Mouse (Mus musculus) erythroid progenitor cell, adult 5-6 weeks (primary cell): ENCODE data around the gene Cdk4. TPM values are rescaled to one million over a fixed set of nuclear protein-coding genes. Genes with fewer than 3 reads are reported as not detected.
"Not testable (repeated sequence)": the region's sequence is repeated elsewhere in the genome, so short reads cannot be mapped to it uniquely, and the experiment has no call there.

ENCODE experiments used
- ATAC-seq: replicated peaks from 2 replicates; pipeline ENCODE4 v1.8.0; 2016; ENCODE audit warnings: moderate number of reproducible peaks, mild to moderate bottlenecking, moderate TSS enrichment, inconsistent platforms; ENCODE audit not compliant: poor library complexity, low FRiP score, severe bottlenecking
- total RNA-seq, 2 experiments: library from RNA; stranded (forward) in 1 of 2; stranded (reverse) in 1 of 2; fragments of 150-400 nt in 1 of 2; fragments of 186-747, 209-891 nt in 1 of 2; gene quantifications; 2 replicates each; pipeline versions ENCODE4 v1.2.3 to v1.2.4; 2015 to 2017; ENCODE audit warnings: low replicate concordance in 2 of 2

The Cdk4 gene
- total RNA-seq, 2 experiments from 2014 or later, result 84.3 to 99.2 TPM

- no peak for ATAC-seq
Measured at GRCm38 (mm10) chr10:127055406-127055805, 7.9 kb upstream of the Cdk4 start.

DNA sequence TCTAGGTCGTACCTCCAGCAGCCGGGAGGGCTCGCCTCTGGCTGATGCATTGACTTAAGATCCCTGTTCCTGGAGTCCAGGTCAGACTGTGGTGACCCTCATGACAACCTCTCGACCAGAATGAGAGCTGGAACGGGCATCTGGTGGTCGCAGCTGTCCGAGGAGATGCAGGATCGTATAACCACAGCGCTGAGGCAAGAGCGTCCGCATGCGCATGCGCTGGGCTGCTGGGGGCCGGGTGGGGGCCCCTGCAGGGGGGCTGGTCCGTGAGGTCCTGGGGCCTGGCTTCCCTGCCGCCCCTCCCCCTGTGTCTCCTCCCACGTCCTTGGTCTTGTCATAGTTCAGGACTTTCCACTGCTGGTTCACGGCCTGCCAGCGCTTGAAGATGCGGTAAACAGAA lies 6.8 kb upstream of the Cdk4 start:
- no peak for ATAC-seq

GRCm38 (mm10) chr10:127058161-127058560 lies 5.2 kb upstream of the Cdk4 start:
- ATAC-seq, result peak; percentile 69

- ATAC-seq, result no peak
Measured at GRCm38 (mm10) chr10:127058708-127059107, 4.6 kb upstream of the Cdk4 start.

GRCm38 (mm10) chr10:127059174-127059967 lies 4.0 kb upstream of the Cdk4 start:
- no peak for ATAC-seq

DNA sequence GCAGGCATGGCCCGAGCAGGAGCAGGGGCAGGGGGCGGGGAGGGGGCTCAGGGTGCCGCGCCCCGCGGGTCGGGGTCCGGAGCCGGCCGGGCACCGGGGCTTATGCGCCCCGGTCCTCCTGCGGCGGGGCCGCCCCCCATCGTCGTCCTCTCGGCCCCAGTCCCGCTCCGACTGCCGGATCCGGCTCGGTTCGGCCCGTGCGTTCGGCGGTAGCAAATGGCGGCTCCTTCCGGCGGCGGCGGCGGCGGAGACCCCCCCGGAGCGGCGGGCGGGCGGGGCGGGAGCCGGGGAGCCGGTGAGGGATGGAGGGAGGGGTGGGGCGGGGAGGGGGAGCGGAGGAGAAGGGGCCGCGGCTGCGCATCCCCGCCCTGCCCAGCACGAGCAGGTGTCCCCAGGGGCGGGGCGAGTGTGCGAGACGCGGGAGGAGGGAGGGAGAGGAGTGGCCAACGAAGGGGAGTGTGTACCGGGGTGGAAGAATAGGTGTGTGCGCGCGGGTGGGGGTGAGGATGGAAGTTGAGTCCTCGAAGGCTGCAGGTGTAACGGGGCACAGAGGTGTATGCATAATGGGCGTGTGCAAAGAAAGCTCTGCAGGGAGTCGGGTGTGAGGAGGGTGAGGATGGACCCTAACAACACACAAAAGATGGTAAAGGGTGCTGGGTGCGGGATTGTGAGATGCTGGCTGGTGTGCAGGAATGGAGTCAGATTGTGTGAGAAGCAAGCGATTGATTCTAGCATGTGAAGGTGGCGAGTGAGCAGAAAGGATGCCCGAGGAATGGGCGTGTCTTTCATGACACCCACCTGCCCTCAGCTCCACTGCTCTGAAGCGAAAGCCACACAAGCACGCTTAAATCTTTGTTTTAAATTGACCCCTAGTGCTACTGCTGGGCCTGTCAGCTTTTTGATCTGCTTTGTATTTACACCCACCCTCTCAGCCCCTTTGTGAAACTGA lies 3.1 kb upstream of the Cdk4 start, which contains the start of gene March9:
March9 (minus strand) TSS at position 217 of the 949 bp plus-strand sequence.
- no peak for ATAC-seq

DNA sequence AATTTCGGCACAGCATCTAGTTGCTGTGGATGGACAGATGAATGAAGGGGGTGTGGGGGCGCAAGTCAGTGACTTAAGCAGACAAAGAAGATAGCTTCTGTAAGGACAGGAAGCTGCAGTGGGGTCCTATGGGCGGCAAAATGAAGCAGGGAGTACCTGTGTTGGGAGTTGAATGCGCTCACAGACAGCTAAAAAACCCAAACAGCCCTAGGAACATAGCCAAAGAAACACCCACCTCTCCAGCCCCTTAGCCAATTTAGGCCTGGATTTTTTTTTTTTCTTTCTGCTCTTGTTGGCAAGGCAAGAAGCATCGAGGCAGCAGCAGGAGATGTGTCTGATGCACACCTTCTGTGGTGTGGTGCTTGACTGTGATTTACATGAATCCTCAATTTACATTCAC lies 2.2 kb upstream of the Cdk4 start:
- no peak for ATAC-seq

DNA sequence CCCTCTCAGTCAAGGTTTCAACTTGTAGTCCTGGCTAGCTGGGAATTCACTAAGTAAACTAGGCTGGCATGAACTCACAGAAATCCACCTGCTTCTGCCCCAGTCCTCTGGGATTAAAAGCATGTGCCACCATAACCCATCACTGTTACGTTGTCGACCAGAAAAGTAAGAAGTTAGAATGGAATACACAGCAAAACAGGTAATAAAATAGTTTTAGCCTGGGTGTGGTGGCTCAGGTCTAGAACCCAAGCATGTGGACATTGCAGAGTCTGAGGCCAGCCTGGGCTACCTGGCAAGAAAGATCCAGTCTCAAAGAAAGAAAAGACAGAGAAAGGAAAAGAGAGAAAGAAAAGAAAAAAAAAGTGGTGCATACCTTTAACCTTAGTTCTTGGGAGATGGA lies 1.8 kb upstream of the Cdk4 start:
- no peak for ATAC-seq

DNA sequence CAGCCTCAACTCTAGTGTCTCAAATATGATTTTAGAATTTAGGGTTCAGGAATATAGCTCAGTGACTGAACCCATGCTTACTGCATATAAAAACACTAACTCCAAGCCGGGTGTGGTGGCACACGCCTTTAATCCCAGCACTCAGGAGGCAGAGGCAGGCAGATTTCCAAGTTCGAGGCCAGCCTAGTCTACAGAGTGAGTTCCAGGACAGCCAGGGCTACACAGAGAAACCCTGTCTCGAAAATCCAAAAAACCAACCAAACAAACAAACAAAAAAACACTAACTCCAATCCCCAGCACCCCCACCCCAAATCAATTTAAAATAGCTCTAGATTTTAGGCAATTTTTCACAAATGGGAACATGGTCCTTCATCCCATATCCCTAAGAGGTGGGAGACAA lies 1.2 kb upstream of the Cdk4 start:
- ATAC-seq, result not testable (repeated sequence)

GRCm38 (mm10) chr10:127062503-127062902 lies 831 bp upstream of the Cdk4 start:
- ATAC-seq, result no peak

- ATAC-seq, result peak; percentile 27; the same call in 1 of the 2 replicates
Measured at GRCm38 (mm10) chr10:127063913-127064870, 858 bp downstream of the Cdk4 start.

DNA sequence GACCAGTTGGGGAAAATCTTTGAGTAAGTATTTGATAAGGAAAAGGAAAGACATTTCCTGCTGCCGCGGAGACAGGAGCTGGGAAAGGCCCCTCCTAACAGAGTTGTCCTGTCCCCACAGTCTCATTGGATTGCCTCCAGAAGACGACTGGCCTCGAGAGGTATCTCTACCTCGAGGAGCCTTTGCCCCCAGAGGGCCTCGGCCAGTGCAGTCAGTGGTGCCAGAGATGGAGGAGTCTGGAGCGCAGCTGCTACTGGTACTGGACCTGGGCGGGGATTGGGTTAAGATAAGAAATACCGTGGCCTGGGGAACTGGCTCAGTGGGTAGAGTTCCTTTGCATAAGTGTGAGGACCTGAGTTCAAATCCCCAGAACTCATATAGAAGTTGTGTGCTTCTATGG lies 2.6 kb downstream of the Cdk4 start:
- ATAC-seq, result no peak

- no peak for ATAC-seq
Measured at GRCm38 (mm10) chr10:127066519-127067018, 3.2 kb downstream of the Cdk4 start.

DNA sequence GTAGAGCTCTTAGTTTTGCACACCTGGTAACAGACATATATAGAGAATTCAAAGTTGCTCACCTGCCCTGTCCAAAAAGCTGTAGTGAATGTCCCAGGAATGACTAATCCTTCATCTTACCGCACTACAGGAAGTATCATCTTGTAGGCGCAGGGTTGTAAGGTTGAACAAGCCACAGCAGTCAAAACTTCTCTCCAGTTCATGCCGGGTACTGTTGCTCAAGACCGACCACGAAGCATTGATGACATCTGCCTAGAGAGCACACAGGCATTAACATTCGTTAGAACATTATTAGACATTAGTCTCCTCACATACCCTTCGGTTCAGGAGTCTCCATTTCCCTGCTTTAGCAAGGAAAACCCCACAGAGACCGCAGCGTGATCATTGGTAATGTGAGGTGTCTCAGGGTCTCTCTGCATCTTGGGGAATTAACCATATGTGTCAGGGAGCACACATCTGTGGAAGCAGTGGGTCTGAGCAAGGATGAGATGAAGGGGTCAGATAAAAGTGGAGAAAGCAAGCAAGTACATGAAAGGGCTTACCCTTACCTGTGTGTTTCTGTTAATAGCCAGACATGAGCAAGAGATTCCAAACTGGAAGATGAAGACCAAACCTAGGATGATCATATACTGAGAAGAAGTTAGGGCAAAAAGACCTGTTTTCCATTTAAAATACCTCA lies 5.2 kb downstream of the Cdk4 start:
- no peak for ATAC-seq

- ATAC-seq, result 0 out of 2 replicates have a peak, but pooled peaks have one; percentile 8
Measured at GRCm38 (mm10) chr10:127069281-127070189, 6.2 kb downstream of the Cdk4 start.

DNA sequence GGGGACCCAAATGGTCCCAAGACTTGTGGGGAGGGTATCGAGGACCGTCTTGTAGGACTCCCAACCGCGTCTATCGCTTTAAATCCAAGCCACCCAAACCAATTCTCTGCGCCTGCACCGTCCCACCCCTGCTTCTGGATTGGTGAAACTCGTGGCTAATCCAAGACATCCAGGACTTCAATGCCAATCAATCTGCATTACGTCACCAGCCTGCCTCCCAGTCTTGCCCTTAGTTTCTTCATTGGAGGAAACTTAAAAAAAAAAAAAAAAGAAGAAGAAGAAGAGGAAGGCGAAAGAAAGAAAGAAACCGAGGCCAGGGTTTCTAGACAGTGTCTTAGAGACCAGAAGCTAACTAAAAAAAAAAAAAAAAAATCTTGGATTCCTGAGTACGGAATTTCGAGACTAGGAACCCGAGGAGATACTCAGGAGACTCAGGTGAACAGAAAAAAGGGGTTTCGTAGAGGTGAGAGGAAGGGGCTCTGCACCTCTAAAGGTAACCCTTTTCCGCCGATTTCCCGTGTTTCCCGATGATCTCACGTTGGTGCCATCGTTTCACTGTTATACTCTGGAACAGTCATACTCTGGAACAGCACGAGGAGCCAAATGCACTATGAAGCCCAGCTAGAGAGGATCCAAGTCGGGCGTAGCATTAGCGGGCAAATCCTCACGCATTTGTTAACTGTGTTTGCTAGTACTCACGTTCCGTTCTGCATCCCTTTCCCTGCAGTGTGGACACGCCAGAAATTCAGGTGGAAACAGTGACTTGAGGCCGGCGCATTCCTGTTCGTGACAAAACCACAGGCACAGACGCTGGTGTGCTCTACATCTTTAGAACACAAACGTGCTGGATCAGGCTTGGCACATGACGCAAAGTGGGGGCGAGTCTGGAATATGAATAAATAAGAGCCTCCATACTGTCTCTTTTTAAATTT lies 7.1 kb downstream of the Cdk4 start, which contains the start of gene Tspan31:
Tspan31 (minus strand) TSS at position 75 of the 932 bp plus-strand sequence.
- peak; percentile 91 for ATAC-seq

GRCm38 (mm10) chr10:127071203-127071602 lies 7.9 kb downstream of the Cdk4 start:
- no peak for ATAC-seq
